Mouse (Mus musculus) C2C12 (cell line): ENCODE data around the gene Nup107. TPM values are rescaled to one million over a fixed set of nuclear protein-coding genes. Genes with fewer than 3 reads are reported as not detected.
"Not testable (repeated sequence)": the region's sequence is repeated elsewhere in the genome, so short reads cannot be mapped to it uniquely, and the experiment has no call there.

Source experiments
- H3K27me3 ChIP-seq: one replicate; pipeline ENCODE4 v1.6.1; 2011; ENCODE audit not compliant: control insufficient read depth, insufficient read depth, insufficient read length
- H3K36me3 ChIP-seq: one replicate; pipeline ENCODE4 v1.6.1; 2011; ENCODE audit not compliant: control insufficient read depth, insufficient read depth
- H3K4me3 ChIP-seq: one replicate; pipeline ENCODE4 v1.5.1; 2011; ENCODE audit warnings: mild to moderate bottlenecking, control low read depth; ENCODE audit not compliant: poor library complexity, insufficient read depth, severe bottlenecking
- H3K79me2 ChIP-seq: one replicate; pipeline ENCODE4 v1.6.1; 2011; ENCODE audit not compliant: control insufficient read depth, insufficient read depth
- H3K79me3 ChIP-seq: one replicate; pipeline ENCODE4 v1.6.1; 2011; ENCODE audit warnings: low read depth, control low read depth
- H3ac ChIP-seq: one replicate; pipeline ENCODE3; 2011; ENCODE audit warnings: low read depth; ENCODE audit not compliant: control insufficient read depth, insufficient read length
- CEBPB ChIP-seq: IDR thresholded peaks from one replicate; pipeline ENCODE4 v1.6.1; 2011; ENCODE audit warnings: low read depth, mild to moderate bottlenecking, control low read depth, moderate library complexity
- CTCF ChIP-seq: IDR thresholded peaks from one replicate; pipeline ENCODE4 v1.5.1; 2011; ENCODE audit not compliant: control insufficient read depth, insufficient read depth, insufficient read length
- FOSL1 ChIP-seq: IDR thresholded peaks from one replicate; pipeline ENCODE4 v1.8.0; 2011; ENCODE audit warnings: mild to moderate bottlenecking, low read length; ENCODE audit not compliant: poor library complexity, insufficient read depth, severe bottlenecking
- MAX ChIP-seq: IDR thresholded peaks from one replicate; pipeline ENCODE4 v1.6.1; 2011; ENCODE audit warnings: mild to moderate bottlenecking, control low read depth
- MYOD1 ChIP-seq: IDR thresholded peaks from one replicate; pipeline ENCODE4 v1.6.1; 2011; ENCODE audit warnings: low read depth; ENCODE audit not compliant: control insufficient read depth, insufficient read length
- MYOG ChIP-seq: IDR thresholded peaks from one replicate; pipeline ENCODE4 v1.6.1; 2011; ENCODE audit not compliant: control insufficient read depth, insufficient read length; ENCODE audit errors: extremely low read depth
- USF1 ChIP-seq: IDR thresholded peaks from one replicate; pipeline ENCODE4 v1.6.1; 2011; ENCODE audit warnings: low read depth, mild to moderate bottlenecking, control low read depth, moderate library complexity
- polyA plus RNA-seq: library from polyadenylated mRNA; unstranded; fragments of >200 nt; fragmentation: generic; extraction: Trizol; gene quantifications from one replicate; pipeline ENCODE4 v1.2.1, GENCODE M21; 2012; ENCODE audit warnings: missing spikeins

Gene Nup107
- polyA plus RNA-seq, 1 experiment, result 41.2 TPM

GRCm38 (mm10) chr10:117738140-117738921 is 54.2 kb downstream of the Nup107 start:
- Histone ChIP-seq H3ac (no peak overlapping the region), H3K79me2 (peaks cover 28% of the 10 kb centered on the region), H3K27me3 (no peaks in the 10 kb centered on the region), H3K36me3 (peaks cover 56% of the 10 kb centered on the region), H3K4me3 (no peak overlapping the region), H3K79me3 (peaks cover 14% of the 10 kb centered on the region)
- TF ChIP-seq FOSL1 (no peak), CTCF (no peak), USF1 (no peak), MYOG (no peak), MYOD1 (no peak), MAX (no peak), CEBPB (no peak)

GRCm38 (mm10) chr10:117737498-117737897 is 55.0 kb downstream of the Nup107 start:
- not testable (repeated sequence) for H3K4me3 ChIP-seq, H3K27me3 ChIP-seq, H3ac ChIP-seq
- Histone ChIP-seq H3K79me3 (peaks cover 11% of the 10 kb centered on the region), H3K79me2 (peaks cover 20% of the 10 kb centered on the region), H3K36me3 (peaks cover 56% of the 10 kb centered on the region)

- no peak overlapping the region for H3ac ChIP-seq
- TF ChIP-seq MYOG (no peak), FOSL1 (no peak), USF1 (no peak), MAX (no peak), CEBPB (no peak), CTCF (no peak), MYOD1 (no peak)
- H3K4me3 ChIP-seq, result no peak overlapping the region
- peaks cover 7% of the 10 kb centered on the region for H3K79me3 ChIP-seq
- H3K36me3 ChIP-seq, result peaks cover 52% of the 10 kb centered on the region
- H3K27me3 ChIP-seq, result no peaks in the 10 kb centered on the region
- H3K79me2 ChIP-seq, result peaks cover 16% of the 10 kb centered on the region
Measured at GRCm38 (mm10) chr10:117737075-117737474, 55.4 kb downstream of the Nup107 start.

DNA sequence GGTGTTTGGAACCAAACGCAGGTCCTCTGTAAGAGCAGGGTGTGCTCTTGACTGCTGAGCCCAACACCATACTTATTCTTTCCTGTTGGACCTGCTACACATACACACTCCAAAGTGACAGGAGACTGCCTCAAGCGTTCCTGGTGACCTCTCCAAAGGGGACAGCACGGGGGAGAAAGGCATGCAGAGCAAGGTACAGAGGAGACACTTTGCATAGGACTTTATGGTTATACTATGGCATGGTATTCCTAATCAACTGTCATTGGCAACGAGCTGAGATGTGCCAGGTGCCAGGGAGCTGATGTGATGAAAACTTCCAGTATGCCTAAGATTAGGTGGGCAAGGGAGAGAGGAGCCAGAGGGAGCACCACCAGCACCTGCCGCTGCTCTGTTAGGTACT is 55.9 kb downstream of the Nup107 start:
- TF ChIP-seq FOSL1 (no peak), CEBPB (no peak), MYOG (no peak), MAX (no peak), MYOD1 (no peak), USF1 (no peak), CTCF (no peak)
- H3K79me2 ChIP-seq, result peaks cover 11% of the 10 kb centered on the region

GRCm38 (mm10) chr10:117735396-117735795 is 57.1 kb downstream of the Nup107 start:
- peaks cover 41% of the 10 kb centered on the region for H3K36me3 ChIP-seq
- H3K27me3 ChIP-seq, H3ac ChIP-seq, H3K4me3 ChIP-seq, H3K79me3 ChIP-seq, H3K79me2 ChIP-seq: not testable (repeated sequence)

More for the DNA sequence above, 55.9 kb downstream of the Nup107 start:
- Histone ChIP-seq H3K27me3 (no peaks in the 10 kb centered on the region), H3ac (no peak overlapping the region), H3K79me3 (peaks cover 4% of the 10 kb centered on the region), H3K4me3 (no peak overlapping the region), H3K36me3 (peaks cover 47% of the 10 kb centered on the region)

GRCm38 (mm10) chr10:117734104-117734852 is 58.2 kb downstream of the Nup107 start:
- H3K79me2 ChIP-seq, H3ac ChIP-seq, H3K4me3 ChIP-seq, H3K79me3 ChIP-seq, H3K27me3 ChIP-seq: not testable (repeated sequence)
- peaks cover 30% of the 10 kb centered on the region for H3K36me3 ChIP-seq

- H3K4me3 ChIP-seq, H3K27me3 ChIP-seq, H3K79me3 ChIP-seq, H3ac ChIP-seq, H3K79me2 ChIP-seq: not testable (repeated sequence)
- H3K36me3 ChIP-seq, result peaks cover 23% of the 10 kb centered on the region
Measured at GRCm38 (mm10) chr10:117733626-117734025, 58.9 kb downstream of the Nup107 start.
